Mouse (Mus musculus) testis, adult 2 months (tissue): ENCODE results near the gene Spdl1. TPM values are rescaled to one million over a fixed set of nuclear protein-coding genes. Genes with fewer than 3 reads are reported as not detected.

Source experiments
- H3K27ac ChIP-seq: fragments of 200-500 bp; 2 replicates; pipeline ENCODE4 v1.5.1; 2012; ENCODE audit warnings: low read depth, low read length; ENCODE audit not compliant: control insufficient read depth, insufficient read depth
- H3K27me3 ChIP-seq: fragments of 200-500 bp; 2 replicates; pipeline ENCODE4 v1.6.1; 2012; ENCODE audit warnings: mild to moderate bottlenecking, low read length, moderate library complexity; ENCODE audit not compliant: control insufficient read depth, insufficient read depth
- H3K36me3 ChIP-seq: fragments of 200-500 bp; 2 replicates; pipeline ENCODE4 v1.6.1; 2012; ENCODE audit warnings: mild to moderate bottlenecking, low read length; ENCODE audit not compliant: control insufficient read depth, insufficient read depth
- H3K4me1 ChIP-seq: fragments of 200-500 bp; 2 replicates; pipeline ENCODE4 v1.6.1; 2012; ENCODE audit warnings: low read length; ENCODE audit not compliant: control insufficient read depth, insufficient read depth
- H3K4me3 ChIP-seq: fragments of 200-500 bp; 2 replicates; pipeline ENCODE4 v1.5.1; 2012; ENCODE audit warnings: low read depth, mild to moderate bottlenecking, low read length, moderate library complexity, mixed read lengths; ENCODE audit not compliant: control insufficient read depth
- CTCF ChIP-seq: fragments of 200-500 bp; IDR thresholded peaks from 2 replicates; pipeline ENCODE4 v1.5.1; 2012; ENCODE audit warnings: low read depth, mild to moderate bottlenecking, inconsistent platforms, low read length, moderate library complexity; ENCODE audit not compliant: control insufficient read depth, insufficient read depth, insufficient replicate concordance
- POLR2A ChIP-seq: fragments of 200-500 bp; IDR thresholded peaks from 2 replicates; pipeline ENCODE4 v1.6.1; 2012; ENCODE audit warnings: low read depth, mild to moderate bottlenecking, inconsistent platforms, low read length, moderate library complexity; ENCODE audit not compliant: control insufficient read depth
- polyA plus RNA-seq: library from polyadenylated mRNA; depleted of rRNA; stranded (reverse); fragments of >200 nt; gene quantifications from 2 replicates; pipeline ENCODE4 v1.2.3, GENCODE M21; 2012

Spdl1 gene
- polyA plus RNA-seq, 1 experiment = 4.1 TPM

DNA sequence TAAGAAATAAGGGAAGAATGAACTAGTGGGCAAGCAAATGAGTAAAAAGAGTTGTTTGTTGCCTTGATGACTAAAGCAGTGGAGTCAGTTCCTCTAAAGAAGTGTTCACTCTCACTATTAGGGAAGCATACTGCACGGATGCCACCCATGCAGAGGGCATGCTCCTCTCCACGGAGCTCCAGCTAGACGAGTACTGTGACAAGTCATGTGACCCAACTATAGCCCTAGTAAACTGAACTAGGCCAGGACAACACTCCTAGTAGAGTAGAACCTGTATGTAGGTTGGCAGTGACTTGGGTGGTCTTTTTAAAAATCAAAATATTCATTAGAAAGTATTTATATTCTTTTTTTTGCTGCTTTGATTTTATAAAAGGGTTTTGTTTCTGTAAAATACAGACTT is 55.1 kb downstream of the Spdl1 start:
- no peaks in the 10 kb centered on the region for H3K36me3 ChIP-seq
- TF ChIP-seq CTCF = no peak
- TF ChIP-seq POLR2A = no peak
- H3K4me1 ChIP-seq = peaks cover 2% of the 10 kb centered on the region
- H3K27ac ChIP-seq = no peak overlapping the region
- no peaks in the 10 kb centered on the region for H3K27me3 ChIP-seq
- no peak overlapping the region for H3K4me3 ChIP-seq

GRCm38 (mm10) chr11:34777529-34777928 is 55.9 kb downstream of the Spdl1 start:
- Histone ChIP-seq H3K4me3 (no peak overlapping the region), H3K27me3 (no peaks in the 10 kb centered on the region), H3K4me1 (peaks cover 2% of the 10 kb centered on the region; the same call in 1 of the 2 replicates), H3K27ac (no peak overlapping the region), H3K36me3 (no peaks in the 10 kb centered on the region)
- no peak for TF ChIP-seq CTCF
- no peak for TF ChIP-seq POLR2A

DNA sequence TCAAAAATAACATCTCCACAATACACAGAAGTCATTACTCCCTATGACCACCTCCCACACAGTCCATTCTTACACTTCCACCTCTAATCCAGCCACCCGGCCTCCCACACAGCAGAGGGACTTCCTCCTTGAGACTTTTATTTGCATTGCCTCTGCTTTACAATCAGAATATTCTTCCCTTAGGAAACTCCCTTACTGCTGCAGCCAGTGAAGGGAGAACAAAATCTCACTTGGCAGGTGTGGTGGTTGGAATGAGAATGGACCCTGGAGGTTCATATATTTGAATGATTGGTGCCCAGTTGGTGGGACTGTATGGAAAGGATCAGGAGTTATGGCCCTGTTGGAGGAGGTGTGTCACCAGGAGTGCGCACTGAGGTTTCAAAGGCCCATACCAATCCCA is 57.4 kb downstream of the Spdl1 start:
- no peaks in the 10 kb centered on the region for H3K36me3 ChIP-seq
- TF ChIP-seq CTCF (no peak), POLR2A (no peak)
- H3K4me3 ChIP-seq = no peak overlapping the region
- H3K4me1 ChIP-seq = no peaks in the 10 kb centered on the region
- H3K27me3 ChIP-seq = no peaks in the 10 kb centered on the region
- no peak overlapping the region for H3K27ac ChIP-seq

DNA sequence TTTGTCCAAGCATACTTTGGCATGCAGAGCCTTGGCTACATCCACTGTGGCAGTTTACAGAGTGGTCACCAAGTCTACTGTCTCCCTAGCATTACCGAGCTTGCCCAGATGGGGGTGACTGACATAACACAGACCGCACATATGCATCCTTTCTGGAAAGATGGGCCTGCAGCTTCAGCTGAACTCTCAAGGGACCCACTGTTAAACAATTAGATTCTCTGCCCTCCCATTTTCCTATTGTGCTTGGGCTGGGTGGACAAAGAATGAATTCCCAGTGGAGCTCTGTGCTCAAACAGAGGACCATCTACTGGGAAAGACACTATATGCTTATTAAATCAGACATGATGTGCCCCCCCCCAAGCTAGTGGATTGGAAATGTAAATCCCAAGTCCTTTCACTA is 58.8 kb downstream of the Spdl1 start:
- H3K27me3 ChIP-seq = no peaks in the 10 kb centered on the region
- peaks cover 4% of the 10 kb centered on the region; the same call in 1 of the 2 replicates for H3K4me1 ChIP-seq
- no peak overlapping the region for H3K27ac ChIP-seq
- H3K4me3 ChIP-seq = no peak overlapping the region
- TF ChIP-seq CTCF = no peak
- TF ChIP-seq POLR2A = no peak
- H3K36me3 ChIP-seq = no peaks in the 10 kb centered on the region

DNA sequence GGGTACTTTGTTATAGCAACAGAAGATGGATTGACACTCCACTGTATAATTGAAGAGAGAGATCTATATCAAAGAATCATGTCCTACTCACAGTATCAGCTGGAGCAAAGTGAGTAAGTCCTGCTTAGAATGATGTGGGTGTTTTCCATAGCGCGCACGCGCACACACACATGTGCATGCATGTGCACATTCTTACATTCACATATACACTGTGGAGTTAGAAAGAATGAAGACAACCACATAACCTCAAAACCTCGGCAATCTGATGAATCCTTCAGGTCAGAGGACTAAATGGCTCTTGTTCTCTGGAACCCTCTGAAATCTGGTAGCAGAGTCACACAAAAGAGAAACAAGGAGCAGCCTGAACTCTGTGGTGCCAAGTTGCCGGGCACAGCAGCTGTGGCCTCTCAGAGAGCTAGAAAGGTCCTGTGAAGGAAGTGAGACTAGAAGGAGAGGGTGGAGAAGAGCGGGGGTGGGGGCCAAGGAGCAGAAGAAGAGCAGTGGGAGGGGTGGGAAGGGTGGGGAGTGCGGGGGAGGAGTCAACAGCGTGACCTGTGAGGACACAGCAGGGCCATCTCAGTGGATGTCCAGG is 60.0 kb downstream of the Spdl1 start:
- no peaks in the 10 kb centered on the region for H3K36me3 ChIP-seq
- H3K4me3 ChIP-seq = no peak overlapping the region
- H3K4me1 ChIP-seq = peaks cover 4% of the 10 kb centered on the region; the same call in 1 of the 2 replicates
- no peak overlapping the region for H3K27ac ChIP-seq
- TF ChIP-seq CTCF (no peak), POLR2A (no peak)
- no peaks in the 10 kb centered on the region for H3K27me3 ChIP-seq

DNA sequence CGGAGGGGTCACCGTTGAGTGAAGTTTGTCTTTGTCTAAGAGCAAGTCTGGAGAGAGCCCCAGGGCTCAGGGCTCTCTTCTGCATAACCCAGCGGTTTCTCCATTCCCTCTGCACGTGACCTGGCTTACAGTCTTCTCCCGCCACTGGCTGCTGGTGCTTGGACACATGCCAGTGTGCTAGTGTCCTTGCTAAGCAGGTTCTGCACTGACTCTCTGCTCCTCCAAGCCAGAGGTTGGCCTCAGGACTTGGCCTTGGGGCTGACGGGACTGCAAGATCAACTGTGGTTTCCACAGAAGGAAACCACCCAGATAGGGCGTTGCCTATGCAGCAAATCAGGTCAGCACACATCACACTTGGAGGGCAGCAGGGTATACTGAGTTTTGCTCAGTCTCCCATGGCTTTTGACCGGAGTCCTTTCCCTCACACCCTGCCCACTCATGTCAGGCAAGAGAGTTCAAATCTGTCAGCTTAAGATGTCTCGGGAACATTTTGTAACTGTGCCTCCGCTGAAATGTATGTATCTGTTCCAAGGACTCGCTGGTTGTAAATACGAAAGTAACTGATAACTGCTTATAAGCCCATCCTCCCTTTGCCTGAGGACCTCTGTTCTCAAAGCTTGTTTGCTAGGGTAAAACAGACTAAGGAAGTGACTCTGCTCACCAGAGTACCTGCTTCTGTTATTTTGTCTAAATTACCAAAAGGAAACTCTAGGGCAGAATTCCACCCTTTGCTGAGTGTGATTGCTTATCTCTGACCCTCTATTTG is 62.0 kb downstream of the Spdl1 start:
- peaks cover 4% of the 10 kb centered on the region; the same call in 1 of the 2 replicates for H3K4me1 ChIP-seq
- H3K27me3 ChIP-seq = no peaks in the 10 kb centered on the region
- peak overlapping the region; percentile 25 for H3K27ac ChIP-seq
- H3K4me3 ChIP-seq = no peak overlapping the region
- TF ChIP-seq POLR2A = no peak
- TF ChIP-seq CTCF = no peak
- no peaks in the 10 kb centered on the region for H3K36me3 ChIP-seq

DNA sequence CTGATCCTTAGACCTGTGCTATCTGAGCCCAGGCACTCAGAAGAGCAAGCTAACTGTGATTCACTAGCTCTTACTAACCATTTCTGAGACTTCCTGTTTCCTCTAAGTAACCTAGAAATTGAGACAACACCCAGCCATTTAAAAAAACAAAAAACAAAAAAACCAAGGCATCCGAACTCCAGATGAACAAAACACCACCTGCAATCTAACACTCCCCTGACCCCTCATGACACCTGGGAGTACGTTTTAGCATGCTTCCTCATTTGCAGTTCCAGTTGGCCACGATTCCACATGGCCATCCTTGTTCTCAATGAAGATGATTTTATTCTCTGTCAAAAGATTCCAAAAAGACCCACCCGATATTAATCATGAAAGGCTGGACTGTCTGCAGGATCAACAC is 62.8 kb downstream of the Spdl1 start:
- Histone ChIP-seq H3K27me3 (no peaks in the 10 kb centered on the region), H3K27ac (peak overlapping the region; percentile 38; the same call in 1 of the 2 replicates), H3K4me3 (no peak overlapping the region), H3K36me3 (no peaks in the 10 kb centered on the region), H3K4me1 (peaks cover 4% of the 10 kb centered on the region; the same call in 1 of the 2 replicates)
- TF ChIP-seq CTCF (no peak), POLR2A (no peak)
